Mouse (Mus musculus) lung, embryonic 14.5 days (tissue): ENCODE measurements around the gene Olfr1251. TPM values are rescaled to one million over a fixed set of nuclear protein-coding genes. Genes with fewer than 3 reads are reported as not detected.
"Not testable (repeated sequence)": the region's sequence is repeated elsewhere in the genome, so short reads cannot be mapped to it uniquely, and the experiment has no call there.

Experiments
- ATAC-seq: fragments of 200-750 bp; cut with Nextera tagmentation; 2 replicates; pipeline ENCODE4 v1.8.0; 2017; ENCODE audit warnings: mild to moderate bottlenecking, moderate TSS enrichment, moderate library complexity; ENCODE audit not compliant: insufficient read depth
- DNase-seq: peaks from one replicate; pipeline ENCODE4 v3.0.0-alpha.2; 2015
- H3K27ac ChIP-seq: fragments of 300-500 bp; sonication (generic); 2 replicates; pipeline ENCODE4 v1.5.1; 2014; ENCODE audit warnings: low read depth, mild to moderate bottlenecking, moderate library complexity
- H3K27me3 ChIP-seq: fragments of 300-500 bp; sonication (generic); 2 replicates; pipeline ENCODE4 v1.6.1; 2014; ENCODE audit warnings: low read length, control low read depth; ENCODE audit not compliant: insufficient read depth
- H3K36me3 ChIP-seq: fragments of 300-500 bp; sonication (generic); 2 replicates; pipeline ENCODE4 v1.6.1; 2014; ENCODE audit warnings: control low read depth; ENCODE audit not compliant: insufficient read depth
- H3K4me1 ChIP-seq: fragments of 300-500 bp; sonication (generic); 2 replicates; pipeline ENCODE4 v1.6.1; 2014; ENCODE audit warnings: antibody characterized with exemption, control low read depth; ENCODE audit not compliant: insufficient read depth
- H3K4me2 ChIP-seq: fragments of 300-500 bp; sonication (generic); 2 replicates; pipeline ENCODE4 v1.6.1; 2014; ENCODE audit warnings: mild to moderate bottlenecking
- H3K4me3 ChIP-seq: fragments of 300-500 bp; sonication (generic); 2 replicates; pipeline ENCODE4 v1.5.1; 2014; ENCODE audit warnings: low read depth, low read length
- H3K9ac ChIP-seq: fragments of 300-500 bp; sonication (generic); 2 replicates; pipeline ENCODE4 v1.6.1; 2014
- H3K9me3 ChIP-seq: fragments of 300-500 bp; sonication (generic); 2 replicates; pipeline ENCODE4 v1.6.1; 2016; ENCODE audit warnings: low read depth, low read length, control low read depth
- CTCF ChIP-seq: IDR thresholded peaks from 2 replicates; pipeline ENCODE4 v1.5.1; 2016; ENCODE audit warnings: antibody characterized with exemption, low read depth
- WGBS: fragments of 180-500 bp; shearing (Covaris S2); extraction: QIAGEN DNeasy Blood & Tissue Kit; methylation state at CpG from one replicate; pipeline ENCODE4 v1.1.7; 2014; 5-methylcytosine and 5-hydroxymethylcytosine counted together
- polyA plus RNA-seq: library from polyadenylated mRNA; unstranded; fragments of >200 nt; fragmentation: Nextera tagmentation; extraction: Ambion mirVana; gene quantifications from 2 replicates; pipeline ENCODE4 v1.2.1, GENCODE M21; 2014

Olfr1251 gene
- not detected in 2 replicates for polyA plus RNA-seq

DNA sequence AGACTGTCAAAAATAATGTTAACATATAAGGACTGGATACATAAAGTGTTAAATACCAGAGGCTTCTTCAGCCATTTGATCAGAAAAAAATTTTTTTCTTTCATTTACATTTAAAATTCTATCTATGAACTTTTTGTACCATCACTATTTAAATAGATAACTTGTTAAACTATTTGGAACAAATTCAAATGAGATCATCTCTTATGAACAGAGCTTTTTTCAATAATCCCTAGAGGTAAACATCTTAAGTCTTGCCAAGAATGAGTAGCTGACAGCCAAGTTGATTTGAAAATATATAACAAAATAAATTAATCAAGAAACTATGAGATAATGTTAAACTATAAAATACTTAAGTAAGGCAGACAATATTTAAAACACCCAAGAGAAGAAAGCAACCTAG, at the start of gene Olfr1251:
Gene Olfr1251, minus strand, starts transcription at position 101 of the 400 bp plus-strand sequence.
- no peaks in the 10 kb centered on the region for H3K9me3 ChIP-seq
- DNase-seq = no peak
- H3K36me3 ChIP-seq = no peaks in the 10 kb centered on the region
- H3K4me2 ChIP-seq = no peak within 1 kb of the TSS
- no peak within 1 kb of the TSS for H3K4me3 ChIP-seq
- TF ChIP-seq CTCF = no peak
- no peaks in the 10 kb centered on the region for H3K4me1 ChIP-seq
- no peak within 1 kb of the TSS for H3K27ac ChIP-seq
- no peak within 1 kb of the TSS for H3K9ac ChIP-seq
- no peak for ATAC-seq
- H3K27me3 ChIP-seq = no peaks in the 10 kb centered on the region

DNA sequence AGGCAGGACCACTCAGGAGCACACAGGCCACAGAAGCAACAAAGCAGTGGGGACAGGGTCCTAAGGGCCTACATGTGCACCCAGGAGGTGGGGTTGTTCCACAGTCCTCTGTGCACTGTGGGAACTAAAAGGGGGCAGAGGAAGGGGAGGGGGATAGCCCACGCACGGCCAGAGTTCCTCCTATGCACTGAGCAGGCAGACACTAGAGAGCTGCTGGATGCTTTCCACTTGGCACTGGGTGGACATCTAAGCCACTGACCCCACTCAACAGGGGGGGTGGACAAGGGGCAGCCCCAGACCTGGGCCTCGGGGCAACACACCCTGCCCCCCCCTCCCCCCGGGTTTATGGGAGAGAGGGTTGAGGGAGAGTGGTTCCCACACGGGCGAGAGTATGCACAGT, 20.2 kb upstream of the Olfr1251 start:
- Histone ChIP-seq H3K9ac (no peak overlapping the region), H3K27me3 (no peaks in the 10 kb centered on the region), H3K4me2 (no peak overlapping the region), H3K4me1 (no peaks in the 10 kb centered on the region), H3K4me3 (no peak overlapping the region), H3K36me3 (no peaks in the 10 kb centered on the region), H3K27ac (no peak overlapping the region), H3K9me3 (no peaks in the 10 kb centered on the region)
- WGBS = 80% methylated on average over 6 of the region's 6 CpGs
- no peak for DNase-seq
- no peak for TF ChIP-seq CTCF
- no peak for ATAC-seq

DNA sequence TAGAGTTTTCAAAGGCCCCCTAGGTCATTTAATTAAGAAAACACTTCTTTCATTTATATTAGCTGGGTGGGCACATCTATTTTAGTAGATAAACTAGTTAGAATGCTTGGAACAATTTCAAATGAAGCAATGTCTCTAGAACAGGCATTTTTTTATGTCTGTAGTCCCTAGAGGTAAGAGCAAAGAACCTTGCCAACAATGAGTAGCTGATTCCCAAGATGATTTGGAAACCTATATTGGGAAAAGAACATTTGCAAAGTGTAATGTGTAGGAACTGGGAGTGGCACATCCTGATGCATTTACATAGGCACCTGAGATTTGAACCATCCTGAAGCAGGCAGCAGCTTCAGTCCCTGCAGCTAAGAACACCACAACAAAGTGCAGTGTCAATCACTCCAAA, 10.4 kb downstream of the Olfr1251 start, which contains the start of gene Olfr1250:
Gene Olfr1250, minus strand, starts transcription at position 101 of the 400 bp plus-strand sequence.
- H3K4me1 ChIP-seq = no peaks in the 10 kb centered on the region
- ATAC-seq (no peak), DNase-seq (no peak)
- no peak for TF ChIP-seq CTCF
- H3K36me3 ChIP-seq = no peaks in the 10 kb centered on the region
- no peak within 1 kb of the TSS for H3K4me3 ChIP-seq
- no peak within 1 kb of the TSS for H3K27ac ChIP-seq
- H3K4me2 ChIP-seq = no peak within 1 kb of the TSS
- no peak within 1 kb of the TSS for H3K9ac ChIP-seq
- no peaks in the 10 kb centered on the region for H3K27me3 ChIP-seq
- H3K9me3 ChIP-seq = no peaks in the 10 kb centered on the region

DNA sequence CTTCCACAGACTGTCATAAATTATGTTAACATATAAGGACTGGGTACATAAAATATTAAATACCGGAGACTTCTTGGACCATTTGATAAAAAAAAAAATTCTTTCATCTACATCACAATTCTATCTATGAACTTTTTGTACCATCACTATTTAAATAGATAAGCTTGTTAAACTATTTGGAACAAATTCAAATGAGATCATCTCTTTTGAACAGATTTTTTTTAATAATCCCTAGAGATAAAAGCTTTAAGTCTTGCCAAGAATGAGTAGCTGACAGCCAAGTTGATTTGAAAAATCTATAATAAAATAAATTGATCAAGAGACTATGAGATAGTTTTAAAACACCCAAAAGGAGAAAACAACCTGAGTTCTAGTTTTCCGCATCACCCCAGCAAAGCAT, 36.9 kb downstream of the Olfr1251 start, which contains the start of gene Olfr1249:
Gene Olfr1249, minus strand, starts transcription at position 101 of the 400 bp plus-strand sequence.
- Histone ChIP-seq H3K4me1 (no peaks in the 10 kb centered on the region), H3K27ac (no peak within 1 kb of the TSS), H3K4me2 (no peak within 1 kb of the TSS), H3K4me3 (no peak within 1 kb of the TSS), H3K36me3 (no peaks in the 10 kb centered on the region), H3K9ac (no peak within 1 kb of the TSS), H3K9me3 (no peaks in the 10 kb centered on the region), H3K27me3 (no peaks in the 10 kb centered on the region)
- no peak for DNase-seq
- no peak for ATAC-seq
- no peak for TF ChIP-seq CTCF
- 78% methylated on average over 2 of the region's 2 CpGs for WGBS

DNA sequence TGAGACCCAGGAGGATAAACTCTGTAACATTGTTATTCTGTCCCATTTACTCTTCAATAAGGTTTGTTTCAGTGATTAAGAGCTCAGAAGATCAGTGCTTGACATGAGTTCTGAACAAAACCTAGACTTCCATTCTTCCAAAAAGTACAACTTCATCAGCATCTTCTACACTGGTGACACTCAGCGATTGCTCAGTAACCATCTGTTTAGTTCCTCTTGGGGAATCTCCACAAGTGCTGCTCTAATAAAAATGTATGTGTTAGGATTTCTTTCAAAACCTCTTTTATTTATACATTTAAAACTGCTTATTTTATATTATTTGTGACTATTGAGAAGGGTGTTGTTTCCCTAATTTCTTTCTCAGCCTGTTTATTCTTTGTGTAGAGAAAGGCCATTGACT, 53.6 kb downstream of the Olfr1251 start, which contains the start of gene Olfr1248:
Gene Olfr1248, minus strand, starts transcription at position 101 of the 400 bp plus-strand sequence.
- not testable (repeated sequence) for ATAC-seq, H3K4me2 ChIP-seq, H3K27me3 ChIP-seq, H3K27ac ChIP-seq, H3K36me3 ChIP-seq, H3K4me3 ChIP-seq, H3K9ac ChIP-seq, DNase-seq, H3K9me3 ChIP-seq, H3K4me1 ChIP-seq
- WGBS = 93% methylated on average over 1 of the region's 1 CpGs

Other genes starting within 250 kb of the Olfr1251 start
- not detected in 2 replicates for gene Olfr1240, start 228.9 kb downstream of the Olfr1251 start, polyA plus RNA-seq
- not detected in 2 replicates for gene Olfr1241, start 184.8 kb downstream of the Olfr1251 start, polyA plus RNA-seq
- gene Olfr1242, start 173.6 kb downstream of the Olfr1251 start, polyA plus RNA-seq = not detected in 2 replicates
- not detected in 2 replicates for gene Olfr1243, start 140.4 kb downstream of the Olfr1251 start, polyA plus RNA-seq
- not detected in 2 replicates for gene Olfr1245, start 93.5 kb downstream of the Olfr1251 start, polyA plus RNA-seq
- gene Olfr1246, start 78.8 kb downstream of the Olfr1251 start, polyA plus RNA-seq = not detected in 2 replicates
- not detected in 2 replicates for gene Olfr1247, start 57.8 kb downstream of the Olfr1251 start, polyA plus RNA-seq
- not detected in 2 replicates for gene Olfr1248, start 53.7 kb downstream of the Olfr1251 start, polyA plus RNA-seq
- not detected in 2 replicates for gene Olfr1249, start 37.0 kb downstream of the Olfr1251 start, polyA plus RNA-seq
- not detected in 2 replicates for gene Olfr1250, start 10.5 kb downstream of the Olfr1251 start, polyA plus RNA-seq
- not detected in 2 replicates for gene Olfr1252, start 53.1 kb upstream of the Olfr1251 start, polyA plus RNA-seq
- gene Olfr1253, start 85.2 kb upstream of the Olfr1251 start, polyA plus RNA-seq = not detected in 2 replicates
- gene Olfr1254, start 121.7 kb upstream of the Olfr1251 start, polyA plus RNA-seq = not detected in 2 replicates
- not detected in 2 replicates for gene Olfr1255, start 140.1 kb upstream of the Olfr1251 start, polyA plus RNA-seq
- not detected in 2 replicates for gene Olfr1256, start 169.6 kb upstream of the Olfr1251 start, polyA plus RNA-seq
- gene Olfr48, start 176.3 kb upstream of the Olfr1251 start, polyA plus RNA-seq = not detected in 2 replicates
- not detected in 2 replicates for gene Olfr1257, start 206.5 kb upstream of the Olfr1251 start, polyA plus RNA-seq